Mouse (Mus musculus) spleen, postnatal 4 days (tissue): Measurements from ENCODE around the gene Usp39.

Experiments used
- DNase-seq, 2 experiments: peaks; one replicate each; pipeline ENCODE4 v3.0.0; 2022; ENCODE audit warnings: low spot score in 2 of 2

Usp39 gene

GRCm38 (mm10) chr6:72302349-72302925 is 42.5 kb downstream of the Usp39 start:
- no peak for DNase-seq

GRCm38 (mm10) chr6:72297825-72298224 is 47.2 kb downstream of the Usp39 start:
- DNase-seq: no peak

DNA sequence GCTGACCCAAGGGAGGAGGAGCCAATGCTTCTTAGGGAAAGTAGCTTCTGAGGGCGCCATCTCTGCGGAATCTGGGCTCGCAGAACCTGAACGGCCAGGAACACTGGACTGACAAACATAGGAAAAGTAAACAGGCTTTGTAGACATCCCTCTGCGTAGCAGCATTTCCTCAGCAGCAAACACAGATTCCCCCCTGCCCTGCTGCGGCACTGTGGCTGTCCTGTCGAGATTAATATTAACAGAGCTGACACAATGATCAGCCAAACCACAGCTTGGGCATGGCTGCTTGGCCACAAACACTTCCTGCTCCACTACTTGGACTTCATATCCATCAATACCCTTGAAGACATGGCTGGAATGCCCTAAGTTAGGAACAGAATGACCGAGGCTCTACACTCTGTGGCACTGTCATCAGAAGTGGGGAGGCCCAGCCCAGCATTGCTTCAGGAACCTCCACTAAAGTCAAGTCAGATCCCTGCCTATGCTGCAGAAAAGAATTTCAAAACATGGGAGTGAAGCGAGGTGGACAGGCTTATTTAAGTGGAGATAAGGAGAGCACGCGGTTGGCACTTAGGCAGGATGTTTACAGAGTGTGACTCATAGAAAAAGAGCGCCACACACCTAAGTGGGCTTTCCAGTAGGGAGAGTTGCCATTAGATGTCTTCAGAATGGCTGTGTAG is 51.9 kb downstream of the Usp39 start:
- DNase-seq: no peak

GRCm38 (mm10) chr6:72289484-72289883 is 55.5 kb downstream of the Usp39 start:
- DNase-seq: no peak

GRCm38 (mm10) chr6:72283914-72284313 is 61.1 kb downstream of the Usp39 start:
- peak; percentile 52 to 79 for DNase-seq

- DNase-seq: peak in 1 of 2 experiments; percentile 53
These were observed 64.5 kb downstream of the Usp39 start for GRCm38 (mm10) chr6:72280410-72280998.

GRCm38 (mm10) chr6:72279505-72279904 is 65.5 kb downstream of the Usp39 start:
- peak; percentile 81 for DNase-seq

- peak in 1 of 2 experiments; percentile 72 for DNase-seq
These were observed 66.1 kb downstream of the Usp39 start for GRCm38 (mm10) chr6:72278835-72279234.

GRCm38 (mm10) chr6:72277508-72278166 is 67.3 kb downstream of the Usp39 start:
- DNase-seq: peak in 1 of 2 experiments; percentile 62

DNA sequence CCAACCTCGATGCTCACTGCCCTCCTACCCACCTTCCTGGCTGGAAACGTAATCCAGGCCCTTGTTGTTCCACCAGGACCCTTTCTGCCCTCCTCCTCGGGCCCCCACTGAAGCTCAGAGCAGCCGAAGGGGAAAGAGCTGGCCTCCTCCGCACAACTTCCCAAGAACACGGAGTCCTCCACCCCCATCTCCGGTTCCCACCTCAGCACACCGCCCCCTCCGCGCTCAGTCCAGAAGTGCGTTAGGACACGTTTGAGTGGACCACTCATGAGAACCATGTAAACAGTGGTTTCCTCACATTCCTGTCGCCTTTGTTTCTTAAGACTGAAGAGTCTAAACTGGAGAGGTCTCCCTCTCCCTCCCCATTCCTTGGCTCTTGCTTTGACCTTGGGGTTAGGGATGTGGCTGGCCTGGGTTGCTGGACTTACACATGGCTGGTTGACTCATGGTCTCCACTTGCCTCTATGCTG is 68.0 kb downstream of the Usp39 start:
- no peak for DNase-seq

GRCm38 (mm10) chr6:72276141-72276540 is 68.8 kb downstream of the Usp39 start:
- no peak for DNase-seq

GRCm38 (mm10) chr6:72275527-72275926 is 69.5 kb downstream of the Usp39 start:
- DNase-seq: no peak

GRCm38 (mm10) chr6:72273153-72273552 is 71.8 kb downstream of the Usp39 start:
- peak; percentile 68 to 81 for DNase-seq

- DNase-seq: no peak
These were observed 72.8 kb downstream of the Usp39 start for GRCm38 (mm10) chr6:72272161-72272696.

GRCm38 (mm10) chr6:72270952-72271519 is 73.9 kb downstream of the Usp39 start:
- DNase-seq: no peak

DNA sequence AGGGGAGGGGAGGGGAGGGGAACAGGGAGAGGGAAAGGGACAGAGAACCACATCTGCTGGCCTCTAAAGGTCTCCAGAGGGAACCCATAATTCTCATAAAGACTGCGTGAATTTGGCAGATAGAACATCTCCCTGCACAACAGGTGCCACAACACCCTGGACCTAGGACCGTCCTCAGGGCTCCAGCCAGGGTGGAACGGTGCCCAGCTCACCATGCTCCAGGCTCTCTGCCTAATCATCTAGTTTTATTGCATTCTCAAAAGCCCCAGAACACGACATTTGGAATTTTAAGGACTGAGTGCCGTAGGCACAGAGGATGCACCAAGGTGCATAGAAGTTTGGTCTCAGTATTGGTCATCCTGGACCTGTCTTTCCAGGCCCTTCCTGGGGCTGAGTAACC is 74.7 kb downstream of the Usp39 start:
- no peak for DNase-seq
